Mouse (Mus musculus) brain, embryonic 18.5 days (tissue): ENCODE data around the gene Csrnp2.

ENCODE experiments used
- DNase-seq: peaks from one replicate; pipeline ENCODE4 v3.0.0-alpha.2; 2012; ENCODE audit warnings: low read depth, low spot score

Gene Csrnp2

DNA sequence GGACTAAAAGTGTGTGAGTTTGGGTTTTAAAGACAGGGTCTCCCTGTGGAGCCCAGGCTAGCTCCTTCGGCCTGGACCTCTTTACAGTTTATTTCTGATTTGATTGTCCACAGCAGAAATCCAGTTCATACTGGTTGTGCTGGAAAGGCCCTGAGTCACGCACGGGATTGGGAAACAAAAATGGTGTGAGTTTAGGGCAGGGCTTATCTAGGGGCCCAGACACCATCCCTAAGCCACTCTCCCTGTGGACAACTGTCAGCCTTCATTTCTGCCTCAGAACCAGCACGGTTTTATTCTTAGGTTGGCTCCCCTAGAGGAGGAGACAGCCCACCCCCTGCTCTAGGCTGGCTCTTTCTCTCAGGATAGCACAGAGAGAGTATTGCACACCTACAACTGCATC lies 62.1 kb downstream of the Csrnp2 start:
- DNase-seq = no peak

DNA sequence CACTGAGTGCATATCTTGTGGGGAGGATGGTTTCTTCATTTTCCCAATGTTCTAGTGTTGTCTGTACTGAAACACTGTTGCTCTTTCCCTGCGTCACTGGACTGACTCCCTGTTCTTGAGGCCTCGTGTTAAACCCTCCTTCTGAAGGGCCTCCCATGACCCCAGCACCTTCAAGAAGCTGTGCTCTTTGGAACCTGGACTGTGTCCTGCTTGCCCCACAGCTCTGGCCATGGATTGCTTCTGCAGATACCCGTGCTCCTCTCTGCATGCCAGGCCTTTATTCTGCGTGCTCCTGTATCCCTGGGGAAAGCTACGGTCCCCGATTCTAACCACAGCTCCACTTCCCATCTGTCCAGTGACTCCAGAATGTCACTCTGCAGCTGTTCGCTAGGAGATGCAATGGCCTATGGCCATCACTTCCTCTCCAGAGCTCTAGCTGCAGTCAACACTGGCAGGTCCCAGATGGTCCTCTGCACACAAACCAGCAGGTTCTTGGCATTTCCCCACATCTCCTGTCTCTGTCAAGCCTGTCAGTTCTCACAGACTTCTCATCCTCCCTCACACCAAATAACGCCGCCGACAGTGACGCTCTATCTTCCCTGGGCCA lies 65.2 kb downstream of the Csrnp2 start:
- no peak for DNase-seq
